Mouse (Mus musculus): ENCODE data around the gene Syn1. TPM values are rescaled to one million over a fixed set of nuclear protein-coding genes. Genes with fewer than 3 reads are reported as not detected.

The Syn1 gene
- total RNA-seq (2022): under 1 TPM in 1 of 4 experiments, not detected in 3; 0.10 TPM

DNA sequence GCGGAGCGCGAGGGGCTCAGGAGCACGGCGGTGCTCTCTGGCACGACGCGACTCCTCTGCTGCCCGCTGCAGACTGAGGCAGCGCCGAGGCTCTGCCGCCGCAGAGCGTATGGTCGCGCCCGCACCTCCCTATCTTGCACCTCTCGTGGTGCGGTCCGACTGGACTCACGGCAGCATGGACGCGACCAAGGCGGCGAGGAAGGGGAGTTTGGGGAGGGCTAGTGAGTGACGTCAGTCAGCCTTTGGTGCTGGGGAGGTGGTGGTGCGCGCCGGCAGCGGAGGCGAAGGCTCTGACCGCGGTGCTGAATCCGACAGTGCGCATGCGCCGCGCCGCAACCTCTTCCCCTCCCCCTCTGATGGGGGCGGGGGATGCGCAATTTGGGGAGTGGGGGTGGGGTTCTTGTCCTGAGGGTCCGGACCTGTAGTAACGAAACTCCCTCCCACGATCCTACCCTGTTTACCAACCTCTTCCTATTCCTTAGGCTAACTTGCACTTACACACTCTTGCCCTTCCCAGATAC is at the start of gene Syn1:
Gene Syn1, minus strand, starts transcription at position 161 of the 521 bp plus-strand sequence.
- peak; percentile 24 to 47 for DNase-seq (ENCODE audit: low spot score in 2 of 2)

GRCm38 (mm10) chrX:20961477-20962378 is 40.9 kb upstream of the Syn1 start, which contains the start of gene Uxt:
Gene Uxt, minus strand, starts transcription at chrX:20962017.
- peak; percentile 72 to 73 for DNase-seq (ENCODE audit: low spot score in 2 of 2)

DNA sequence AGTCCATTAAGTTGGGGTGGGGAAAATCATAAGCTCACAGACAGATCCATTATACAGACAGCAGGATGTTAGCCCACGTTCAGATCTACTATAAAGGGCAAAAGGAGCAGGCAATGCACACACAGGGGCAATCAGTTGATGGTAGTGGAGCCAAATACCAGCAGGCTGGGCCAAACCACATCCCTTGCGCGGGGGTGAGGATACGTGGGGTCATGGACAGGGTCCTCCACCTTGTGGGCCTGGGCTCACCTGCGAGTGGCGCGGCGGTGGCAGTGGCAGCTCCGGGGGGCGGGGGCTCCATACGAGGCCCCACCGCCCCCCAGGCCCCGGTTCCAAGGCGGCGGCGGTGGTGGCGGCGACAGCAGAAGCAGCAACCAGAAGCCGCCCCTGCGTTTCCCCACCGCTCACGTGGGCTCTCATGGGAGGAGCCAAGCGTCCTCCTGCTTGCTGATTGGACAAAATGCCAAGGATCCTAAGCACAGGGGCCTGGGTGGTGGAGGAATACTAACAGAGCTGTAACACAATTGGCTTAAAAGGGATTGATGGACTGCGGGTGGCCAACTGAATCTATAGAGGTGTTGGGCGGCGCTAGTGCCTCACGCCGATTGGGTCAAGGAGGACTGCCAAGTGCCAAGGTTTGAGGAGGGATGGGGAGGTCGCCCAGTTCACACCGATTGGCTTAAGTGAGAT is 29.5 kb upstream of the Syn1 start, which contains the start of gene Elk1:
Gene Elk1, minus strand, starts transcription at position 418 of the 690 bp plus-strand sequence.
- DNase-seq (ENCODE audit: low spot score in 2 of 2): peak; percentile 65 to 79

GRCm38 (mm10) chrX:20946055-20946454 is 25.3 kb upstream of the Syn1 start:
- DNase-seq (ENCODE audit: low spot score in 2 of 2): peak; percentile 21 to 39

DNA sequence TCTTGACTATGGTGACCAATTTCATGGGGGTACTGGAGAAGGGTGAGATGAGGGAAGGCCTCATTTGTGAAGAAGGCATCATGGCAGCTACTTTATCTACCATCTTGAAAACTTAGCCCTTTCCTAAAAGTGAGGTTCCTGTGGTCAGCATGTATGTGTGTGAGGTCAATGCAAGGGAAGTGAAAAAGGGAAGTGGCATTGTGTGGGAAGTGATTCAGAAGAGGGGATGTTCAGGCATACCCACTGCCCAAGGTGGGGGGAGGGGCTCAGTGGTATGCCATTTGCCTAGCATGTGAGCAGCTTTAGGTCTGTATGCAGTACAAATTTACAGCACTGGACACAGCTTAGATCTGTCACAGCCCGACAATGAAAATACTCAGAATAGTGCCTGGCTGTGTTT is 11.2 kb upstream of the Syn1 start:
- no peak for DNase-seq (ENCODE audit: low spot score in 2 of 2)

DNA sequence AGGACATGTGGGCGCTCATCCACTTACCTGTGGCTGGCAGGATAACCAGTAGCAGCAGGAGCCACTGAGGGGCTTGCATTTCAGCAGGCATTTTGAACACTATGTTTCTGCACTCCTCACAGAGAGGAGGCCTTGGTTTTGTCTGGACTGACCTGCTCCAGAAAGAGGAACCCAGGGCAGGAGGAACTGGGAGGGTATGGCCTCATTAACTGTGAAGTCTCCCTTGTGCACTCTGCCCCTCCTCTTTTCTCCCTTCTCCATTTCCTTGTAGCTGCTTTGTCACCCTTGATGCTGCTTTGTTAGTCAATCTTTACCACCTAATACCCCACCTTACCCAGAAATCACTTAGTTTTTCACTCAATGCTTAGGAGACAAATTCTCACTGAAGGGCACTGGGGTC is 10.6 kb upstream of the Syn1 start, which contains the start of gene Cfp:
Gene Cfp, minus strand, starts transcription at position 192 of the 400 bp plus-strand sequence.
- no peak for DNase-seq (ENCODE audit: low spot score in 2 of 2)

- no peak for DNase-seq (ENCODE audit: low spot score in 2 of 2)
Observed at GRCm38 (mm10) chrX:20929859-20930258, 9.1 kb upstream of the Syn1 start.

GRCm38 (mm10) chrX:20924976-20925375 is 4.2 kb upstream of the Syn1 start:
- no peak for DNase-seq (ENCODE audit: low spot score in 2 of 2)

DNA sequence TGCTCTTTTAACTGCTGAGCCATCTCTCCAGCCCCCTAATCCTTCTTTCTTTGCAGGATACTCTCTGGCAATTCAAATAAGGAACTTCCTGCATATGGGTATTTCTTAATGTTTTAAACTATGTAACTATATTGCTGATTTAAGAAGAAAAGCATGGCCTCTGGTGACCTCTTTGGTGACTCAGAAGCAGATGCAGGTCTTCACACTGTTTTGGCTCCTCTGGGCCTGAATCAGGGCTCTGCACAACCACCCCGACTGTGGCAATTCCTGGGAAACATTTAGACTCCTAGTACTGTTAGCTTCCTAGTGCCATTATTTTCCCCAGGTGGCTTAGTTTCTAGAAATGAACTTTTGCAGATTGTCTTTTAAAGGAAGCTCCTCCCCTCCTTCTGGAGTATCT is 2.7 kb upstream of the Syn1 start:
- no peak for DNase-seq (ENCODE audit: low spot score in 2 of 2)

DNA sequence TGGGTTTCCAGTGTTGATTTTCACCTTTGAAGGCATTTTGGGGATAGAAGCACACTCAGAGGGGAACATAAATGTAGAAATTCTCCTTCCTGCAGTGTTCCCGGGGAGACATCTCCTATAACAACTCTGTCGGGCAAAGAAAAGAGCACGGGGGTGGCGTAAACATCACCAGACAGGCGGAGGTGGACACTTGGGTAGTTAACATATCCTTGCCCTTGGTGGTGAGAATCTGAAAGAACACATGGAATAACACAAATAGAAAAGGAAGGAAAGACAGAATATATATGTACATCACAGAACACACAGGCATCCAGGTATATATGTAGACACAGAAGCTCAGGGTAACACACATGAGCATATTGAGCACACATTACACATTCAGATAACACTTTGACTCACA is 562 bp upstream of the Syn1 start:
- DNase-seq (ENCODE audit: low spot score in 2 of 2): no peak

DNA sequence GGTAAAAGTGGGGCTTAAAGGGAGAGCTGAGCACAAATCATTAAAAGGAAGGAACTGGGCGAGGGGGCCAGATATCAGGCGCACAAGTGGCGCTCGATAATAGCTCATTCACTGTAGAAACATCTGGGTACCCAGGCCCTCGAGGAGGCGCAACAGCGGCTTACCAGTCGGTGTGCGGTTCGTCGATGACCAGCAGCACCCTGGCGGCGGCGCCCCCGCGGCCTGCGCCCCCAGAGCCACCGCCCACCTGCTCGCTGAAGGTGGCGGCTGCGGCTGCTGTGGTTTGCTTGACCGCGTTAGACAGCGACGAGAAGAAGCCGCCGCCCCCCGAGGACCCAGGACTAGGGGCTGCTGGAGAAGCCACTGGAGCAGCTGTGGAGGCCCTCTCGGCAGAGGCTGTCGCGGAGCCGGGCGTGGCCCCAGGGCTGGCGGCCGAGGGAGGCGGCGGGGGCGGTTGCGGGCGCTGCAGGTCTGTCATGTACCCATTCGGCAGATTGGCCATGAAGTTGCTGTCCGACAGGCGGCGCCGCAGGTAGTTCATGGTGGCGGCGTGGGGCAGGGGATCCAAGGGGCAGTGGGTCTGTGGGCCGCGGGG is 458 bp downstream of the Syn1 start:
- DNase-seq (ENCODE audit: low spot score in 2 of 2): no peak

DNA sequence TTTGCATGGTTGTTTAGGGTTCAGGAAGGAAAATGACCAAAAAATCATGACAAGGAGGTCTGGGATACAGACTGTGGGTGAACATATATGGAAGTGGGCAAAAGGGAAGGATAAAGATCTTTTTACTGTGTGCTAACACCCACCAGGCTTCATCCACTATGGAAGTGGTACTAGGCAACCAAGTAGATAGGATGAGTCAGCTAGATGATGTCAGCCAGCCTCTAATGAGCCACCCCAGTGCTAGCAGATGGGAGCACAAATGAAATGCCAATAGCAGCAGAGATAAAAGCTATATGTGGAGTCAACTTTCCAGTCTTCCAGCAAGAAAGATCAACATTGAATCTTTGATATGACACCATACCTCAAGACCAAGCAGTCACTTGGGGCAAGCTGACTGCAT is 5.7 kb downstream of the Syn1 start:
- no peak for DNase-seq (ENCODE audit: low spot score in 2 of 2)

GRCm38 (mm10) chrX:20913726-20914125 is 7.1 kb downstream of the Syn1 start:
- no peak for DNase-seq (ENCODE audit: low spot score in 2 of 2)

GRCm38 (mm10) chrX:20910074-20910473 is 10.7 kb downstream of the Syn1 start:
- no peak for DNase-seq (ENCODE audit: low spot score in 2 of 2)

DNA sequence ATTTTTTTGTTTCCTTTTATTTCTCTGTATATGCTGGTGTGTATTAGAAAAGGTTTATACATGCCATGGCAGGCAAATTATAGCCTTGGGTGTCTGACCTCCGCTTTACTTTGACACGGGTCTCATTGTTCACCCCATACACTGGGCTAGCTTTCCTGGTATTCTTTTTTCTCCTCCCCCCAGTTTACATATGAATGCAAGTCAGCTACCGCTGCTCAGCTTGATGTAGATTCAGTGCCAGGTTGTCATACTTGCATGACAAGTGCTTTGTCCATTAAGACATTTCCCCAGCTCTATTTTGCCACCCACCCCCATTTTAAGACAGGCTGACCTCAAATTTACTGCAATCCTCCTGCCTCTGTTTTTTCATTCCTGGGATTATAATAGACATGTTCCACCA is 45.6 kb downstream of the Syn1 start:
- DNase-seq (ENCODE audit: low spot score in 2 of 2): no peak

GRCm38 (mm10) chrX:20872928-20873500 is 47.8 kb downstream of the Syn1 start:
- no peak for DNase-seq (ENCODE audit: low spot score in 2 of 2)

DNA sequence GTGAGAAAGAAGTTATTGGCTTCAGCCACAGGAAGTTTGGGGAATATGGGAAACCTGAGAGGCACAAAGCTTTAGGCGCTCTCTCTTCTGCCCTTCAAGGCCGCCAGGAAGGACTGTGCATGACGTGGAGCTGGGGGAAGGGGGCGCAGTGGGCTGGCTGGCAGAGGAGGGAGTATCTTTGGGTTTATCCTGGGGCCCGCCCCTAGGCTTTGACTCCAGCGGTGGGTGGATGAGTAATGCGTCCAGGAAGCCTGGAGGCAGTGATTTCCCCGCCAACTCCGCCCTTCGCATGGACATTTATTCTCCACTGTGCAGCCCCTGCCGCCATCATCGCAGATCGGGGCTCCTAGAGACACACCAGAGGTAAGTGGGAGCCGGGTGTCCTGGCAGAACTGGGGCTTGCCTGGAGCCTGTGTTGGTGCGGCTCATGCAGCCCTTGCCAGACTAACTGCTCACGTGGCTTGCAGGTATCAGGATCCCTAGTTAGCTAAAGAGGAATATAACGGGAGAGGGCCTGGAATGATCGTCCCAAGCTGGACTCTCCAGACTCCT is 50.8 kb downstream of the Syn1 start, which contains the start of gene Timp1:
Gene Timp1, plus strand, starts transcription at position 205 of the 552 bp plus-strand sequence.
- no peak for DNase-seq (ENCODE audit: low spot score in 2 of 2)

DNA sequence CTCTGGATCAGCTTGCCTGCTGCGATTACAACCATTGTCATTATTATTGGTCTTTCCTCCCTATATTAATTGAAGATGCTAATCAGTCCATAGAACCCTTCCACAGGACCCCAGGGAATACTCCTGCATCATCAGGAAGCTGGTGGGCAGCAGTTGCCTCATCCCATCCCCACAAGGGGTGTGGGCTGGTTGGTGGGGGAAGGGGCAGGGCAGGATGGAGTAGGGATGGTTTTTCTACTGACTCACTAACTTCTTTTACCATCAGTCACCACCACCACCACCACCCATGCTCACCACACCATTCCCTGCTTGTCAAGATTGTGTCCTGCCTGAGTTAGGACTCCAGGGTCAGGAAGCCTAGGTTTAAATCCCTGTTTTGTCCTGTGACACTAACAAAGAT is 51.6 kb downstream of the Syn1 start:
- DNase-seq (ENCODE audit: low spot score in 2 of 2): no peak

DNA sequence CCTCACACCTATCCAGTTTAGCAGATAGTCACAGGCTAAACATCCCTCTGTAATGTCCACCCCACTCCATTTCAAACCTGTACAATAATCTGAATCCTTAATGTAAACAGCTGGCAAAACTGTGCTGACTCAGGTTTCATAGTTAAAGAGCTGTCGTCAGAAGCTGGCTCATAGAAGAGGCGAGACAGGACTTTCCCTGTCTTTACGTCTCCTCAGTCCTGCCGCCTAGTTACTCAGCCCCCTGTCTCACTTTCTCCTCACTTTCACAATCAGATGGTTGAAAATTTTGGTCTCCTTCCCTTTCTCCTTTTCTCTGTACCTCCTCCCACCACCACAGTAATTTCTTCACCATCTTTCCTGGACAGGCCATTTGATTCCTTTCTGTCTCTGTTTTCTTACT is 52.7 kb downstream of the Syn1 start:
- no peak for DNase-seq (ENCODE audit: low spot score in 2 of 2)

DNA sequence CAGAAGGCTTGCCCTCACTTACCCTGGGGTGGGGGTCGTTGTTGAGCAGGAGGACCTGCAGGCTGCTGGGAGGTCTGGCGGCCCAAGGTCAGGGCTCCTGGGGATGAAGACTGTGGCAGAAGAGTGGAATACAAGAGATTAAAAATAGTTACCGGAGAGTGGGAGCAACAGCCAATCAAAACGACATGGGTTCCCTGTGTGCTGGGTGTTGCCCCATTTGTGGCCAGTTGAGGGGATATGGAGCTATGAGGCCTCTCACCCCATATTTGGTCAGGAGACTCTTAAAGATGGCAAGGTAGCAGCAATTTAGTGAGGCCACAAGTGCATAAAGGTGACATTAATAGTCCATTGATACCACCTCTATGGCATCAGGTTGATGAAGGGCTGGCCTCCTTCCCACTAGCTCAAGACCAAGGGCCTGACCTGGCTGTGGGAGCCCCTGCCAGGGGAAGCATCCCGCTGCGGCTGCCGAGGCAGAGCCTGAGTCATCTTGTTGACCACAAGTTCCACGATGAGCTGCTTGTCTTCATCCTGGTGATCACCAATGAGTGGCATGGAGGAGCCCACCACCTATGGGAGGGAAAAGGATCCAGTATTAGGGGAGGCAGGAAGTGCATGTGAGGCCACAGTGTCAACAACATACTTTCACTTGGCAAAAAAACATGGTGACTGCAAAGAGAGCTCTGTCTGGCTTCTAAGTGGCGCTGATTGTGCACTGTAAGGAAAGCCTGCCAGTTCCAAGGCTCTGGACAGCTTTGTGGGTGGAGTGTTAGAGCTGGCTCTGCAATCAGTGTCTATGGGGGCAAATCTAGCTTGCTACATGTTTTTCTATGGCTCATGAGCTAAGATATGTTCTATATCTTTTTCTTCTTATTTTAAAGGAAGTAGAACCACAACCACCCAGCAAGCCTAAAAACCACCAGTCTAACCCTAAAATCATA is 57.4 kb downstream of the Syn1 start:
- DNase-seq (ENCODE audit: low spot score in 2 of 2): no peak
